Mouse (Mus musculus) common myeloid progenitor, adult 5-6 weeks (primary cell): ENCODE data around the gene Osbp2. TPM values are rescaled to one million over a fixed set of nuclear protein-coding genes. Genes with fewer than 3 reads are reported as not detected.
A peak's percentile ranks its signal among the peaks of the same experiment; 100 is the strongest.

ENCODE experiments used
- ATAC-seq: replicated peaks from 2 replicates; pipeline ENCODE4 v1.8.0; 2016; ENCODE audit warnings: low read depth, mild to moderate bottlenecking, moderate TSS enrichment, inconsistent platforms; ENCODE audit not compliant: poor library complexity, severe bottlenecking
- total RNA-seq: library from RNA; stranded (forward); fragments of 200-1000, 187-1606 nt; gene quantifications from 2 replicates; pipeline ENCODE4 v1.2.3, GENCODE M21; 2017

Gene Osbp2
- total RNA-seq, 1 experiment from 2014 or later: not detected

GRCm38 (mm10) chr11:3864343-3864742 is 640 bp upstream of the Osbp2 start:
- ATAC-seq: no peak

- no peak for ATAC-seq
These were observed 846 bp downstream of the Osbp2 start for GRCm38 (mm10) chr11:3862661-3863453.

- ATAC-seq: no peak
These were observed 3.3 kb downstream of the Osbp2 start for GRCm38 (mm10) chr11:3860361-3860760.

DNA sequence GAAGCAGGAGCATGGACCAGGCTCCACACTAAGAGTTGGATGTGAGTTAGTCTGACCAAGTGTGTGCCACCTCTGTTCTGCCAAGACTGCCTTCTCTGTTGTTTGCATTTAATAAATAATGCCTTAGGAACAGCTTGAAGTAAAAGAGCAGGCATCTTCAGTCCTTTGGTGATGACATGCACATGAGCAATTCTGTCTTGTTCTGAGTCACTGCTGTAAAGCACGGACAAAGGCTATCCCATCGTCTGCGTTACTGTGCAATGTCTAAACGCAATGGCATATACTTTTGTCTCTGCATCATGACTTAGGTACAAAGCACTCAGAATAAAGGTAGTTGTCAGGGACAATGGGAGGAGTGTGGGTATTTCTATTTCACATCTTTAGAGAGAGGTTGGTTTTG is 3.9 kb downstream of the Osbp2 start:
- no peak for ATAC-seq

DNA sequence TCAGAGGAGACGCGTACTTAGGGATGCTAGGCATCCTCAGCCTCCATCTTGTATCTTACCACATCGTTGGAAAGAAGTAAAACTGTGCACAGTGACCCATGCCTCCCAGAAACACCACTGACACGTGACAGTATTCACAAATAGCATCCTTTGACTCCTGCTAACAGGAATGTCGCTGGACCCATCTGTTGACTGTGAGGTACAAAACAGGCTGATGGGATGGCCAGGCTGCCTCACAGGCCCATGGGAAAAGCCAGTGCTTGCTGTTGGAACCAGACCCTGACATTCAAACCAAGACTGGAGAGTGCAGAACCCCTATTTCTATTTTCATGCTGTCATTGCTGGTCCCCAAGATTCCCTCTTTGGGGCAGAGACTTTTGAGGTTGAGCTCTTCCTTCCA is 5.8 kb downstream of the Osbp2 start:
- ATAC-seq: no peak

GRCm38 (mm10) chr11:3855846-3856245 is 7.9 kb downstream of the Osbp2 start:
- no peak for ATAC-seq

DNA sequence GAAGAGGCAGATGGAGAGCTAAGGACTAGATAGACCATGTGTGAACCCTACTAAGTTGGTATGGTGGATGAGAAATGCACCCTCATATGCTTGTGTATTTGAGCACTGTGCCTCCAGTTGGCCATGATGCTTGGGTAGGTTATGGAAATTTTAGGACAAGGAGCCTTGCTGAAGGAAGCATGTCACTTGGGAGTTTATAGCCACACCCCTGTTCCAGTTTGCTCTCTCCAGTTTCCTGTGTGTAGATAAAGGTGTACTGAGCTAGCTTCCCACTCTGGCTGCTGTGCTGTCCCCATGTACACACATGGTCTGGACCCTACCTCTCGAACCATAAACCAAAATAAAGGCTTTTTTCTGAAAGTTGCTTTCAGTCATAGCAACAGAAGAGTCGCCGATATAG is 9.5 kb downstream of the Osbp2 start:
- ATAC-seq: no peak

GRCm38 (mm10) chr11:3853481-3854034 is 10.1 kb downstream of the Osbp2 start:
- ATAC-seq: peak; percentile 74

DNA sequence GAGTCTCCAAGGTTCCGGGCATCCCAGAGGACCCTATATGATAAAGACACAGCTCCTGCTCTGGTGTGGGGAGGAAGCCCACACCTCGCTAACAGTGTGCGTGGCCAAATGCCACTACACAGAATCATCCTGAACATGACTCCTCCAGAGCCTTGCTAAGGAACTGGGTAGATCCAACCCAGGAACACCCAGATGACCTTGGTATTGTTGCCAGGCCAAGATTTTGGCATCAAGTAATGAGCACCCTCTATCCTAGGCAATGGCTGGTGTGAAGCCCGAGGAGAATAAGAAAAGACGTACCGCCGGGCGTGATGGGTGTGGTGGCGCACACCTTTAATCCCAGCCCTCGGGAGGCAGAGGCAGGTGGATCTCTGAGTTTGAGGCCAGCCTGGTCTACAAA is 10.7 kb downstream of the Osbp2 start:
- ATAC-seq: no peak

- ATAC-seq: no peak
These were observed 11.8 kb downstream of the Osbp2 start for GRCm38 (mm10) chr11:3851872-3852271.

GRCm38 (mm10) chr11:3850746-3851277 is 12.9 kb downstream of the Osbp2 start:
- ATAC-seq: no peak

GRCm38 (mm10) chr11:3850315-3850614 is 13.4 kb downstream of the Osbp2 start:
- no peak for ATAC-seq

- peak; percentile 26 for ATAC-seq
These were observed 14.0 kb downstream of the Osbp2 start for GRCm38 (mm10) chr11:3849469-3850314.

DNA sequence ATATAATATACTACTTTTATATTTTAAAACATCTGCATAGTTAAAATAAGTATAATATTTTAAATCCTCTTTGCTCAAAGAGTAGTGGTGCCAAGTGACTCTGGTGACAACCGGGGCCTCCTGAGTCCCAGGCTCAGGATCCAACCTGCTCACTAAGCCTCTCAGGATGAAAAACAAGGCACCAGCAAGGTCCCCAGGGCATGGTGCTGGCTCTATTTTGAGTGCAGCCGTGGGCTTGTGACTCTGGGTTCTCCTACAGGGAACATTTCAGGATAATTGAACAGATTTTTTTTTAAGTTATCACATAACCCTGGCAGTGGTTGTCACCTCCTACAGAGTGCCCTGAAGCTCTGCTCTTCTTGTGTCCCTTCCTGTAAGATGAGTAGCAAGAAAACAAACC is 17.4 kb downstream of the Osbp2 start:
- ATAC-seq: no peak

DNA sequence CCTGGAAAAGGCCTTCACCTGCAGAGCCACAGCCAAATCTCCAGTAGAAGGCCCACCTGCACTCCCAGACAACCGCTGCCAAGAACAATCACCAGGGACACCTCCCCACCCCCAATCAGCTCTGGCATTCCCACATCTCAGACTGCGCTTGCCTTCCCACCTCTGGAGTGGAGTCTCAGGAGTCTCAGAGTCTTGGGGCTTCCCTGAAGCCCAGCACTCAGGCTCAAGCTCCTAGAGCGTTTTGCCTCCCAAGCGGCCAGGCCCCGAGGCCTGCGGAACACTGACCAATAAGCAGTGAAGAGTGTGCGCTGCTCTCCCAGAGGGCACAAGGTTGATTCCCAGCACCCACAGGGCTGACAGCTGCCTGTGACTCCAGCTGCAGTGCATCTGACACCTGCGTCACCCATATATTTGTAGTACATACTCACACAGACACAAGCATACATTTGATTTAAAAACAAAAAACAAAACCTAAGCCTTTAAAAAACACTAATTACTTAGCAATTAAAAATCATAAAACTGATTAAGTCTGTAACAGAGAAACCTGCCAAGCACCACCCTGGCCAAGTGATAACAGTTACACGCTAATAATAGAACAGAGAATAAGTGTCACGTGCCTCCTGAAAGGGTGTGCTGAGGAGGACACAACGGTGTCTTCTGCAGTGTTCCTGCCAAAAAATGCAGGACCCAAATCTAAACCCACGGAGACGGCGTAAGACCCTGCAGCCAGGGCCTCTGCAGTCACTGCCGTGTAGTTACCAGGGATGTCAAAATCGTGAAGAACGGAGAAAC is 19.6 kb downstream of the Osbp2 start:
- ATAC-seq: no peak

GRCm38 (mm10) chr11:3835271-3835670 is 28.4 kb downstream of the Osbp2 start:
- no peak for ATAC-seq

DNA sequence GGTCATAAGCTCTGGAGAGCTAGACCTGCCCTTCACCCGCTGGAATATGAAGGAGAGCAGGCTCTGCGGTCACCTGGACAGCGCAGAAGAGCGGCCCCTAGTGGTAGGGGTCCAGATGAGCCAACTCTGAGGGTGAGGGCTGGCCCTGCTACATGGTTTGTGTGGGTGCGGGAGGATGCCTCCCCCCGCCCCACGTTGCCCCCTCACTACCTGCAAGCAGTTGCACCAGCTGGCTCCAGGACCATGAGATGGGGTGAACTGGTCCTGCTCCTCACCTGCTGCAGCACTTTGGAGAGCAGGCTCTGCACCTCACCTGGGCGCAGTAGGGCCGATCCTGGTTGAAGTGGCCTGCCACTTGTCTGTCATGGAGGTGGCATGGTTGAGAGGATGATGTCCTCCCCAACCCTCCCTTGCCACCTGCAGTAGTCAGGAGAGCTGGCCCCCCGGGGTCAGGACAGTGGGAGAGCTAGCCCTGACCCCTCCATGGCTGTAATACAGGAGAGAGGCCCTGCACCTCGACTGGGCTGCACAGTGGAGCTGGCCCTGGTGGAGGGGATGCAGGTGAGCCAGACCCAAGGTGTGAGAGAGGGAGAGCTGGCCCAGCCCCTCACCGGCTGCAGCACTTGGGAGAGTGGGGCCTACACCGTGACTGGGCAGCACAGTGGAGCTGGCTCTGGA is 29.1 kb downstream of the Osbp2 start:
- ATAC-seq: peak; percentile 93

DNA sequence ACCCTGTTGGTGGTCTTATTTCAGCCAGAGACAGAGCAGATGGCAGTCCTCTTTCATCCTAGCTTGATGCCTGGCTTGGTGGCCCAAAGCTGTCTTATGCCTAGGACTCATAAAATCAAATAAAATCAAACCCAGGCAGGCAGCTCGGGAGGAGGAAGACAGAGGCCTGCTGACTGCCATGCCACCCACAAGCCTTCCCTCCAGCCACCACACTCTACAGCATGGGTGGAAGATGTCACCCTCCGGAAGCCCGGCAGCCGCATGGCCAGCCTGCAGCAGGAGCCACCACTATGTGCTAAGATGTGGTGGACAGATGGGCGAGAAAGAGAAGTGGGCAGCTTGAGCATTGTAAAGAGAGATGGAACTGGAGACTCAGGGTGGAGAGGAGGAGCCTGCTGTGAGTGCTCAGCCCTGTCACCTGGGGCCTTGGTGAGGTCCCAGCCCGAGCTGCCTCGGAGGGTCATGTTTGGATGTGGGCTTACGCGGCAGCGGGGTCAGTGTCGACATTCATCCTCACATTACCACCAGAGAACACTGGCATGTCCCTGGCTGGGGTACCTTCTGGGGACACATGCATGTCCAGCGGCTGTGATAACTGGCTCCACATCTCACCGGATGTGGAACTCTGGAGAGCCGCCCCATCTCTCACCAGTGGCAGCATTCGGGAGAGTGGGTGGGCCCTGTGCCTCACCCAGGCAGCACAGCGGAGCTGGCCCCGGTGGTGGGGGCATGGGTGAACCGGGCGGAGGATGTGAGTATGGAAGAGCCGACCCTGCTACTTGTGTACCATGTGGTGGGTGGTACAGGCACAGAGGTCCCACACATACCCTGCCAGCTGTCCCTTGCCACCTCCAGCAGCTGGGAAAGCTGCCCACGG is 29.9 kb downstream of the Osbp2 start:
- ATAC-seq: no peak
